ENCODE assay signal across 13 mouse cellular contexts in the genomic region with DNA sequence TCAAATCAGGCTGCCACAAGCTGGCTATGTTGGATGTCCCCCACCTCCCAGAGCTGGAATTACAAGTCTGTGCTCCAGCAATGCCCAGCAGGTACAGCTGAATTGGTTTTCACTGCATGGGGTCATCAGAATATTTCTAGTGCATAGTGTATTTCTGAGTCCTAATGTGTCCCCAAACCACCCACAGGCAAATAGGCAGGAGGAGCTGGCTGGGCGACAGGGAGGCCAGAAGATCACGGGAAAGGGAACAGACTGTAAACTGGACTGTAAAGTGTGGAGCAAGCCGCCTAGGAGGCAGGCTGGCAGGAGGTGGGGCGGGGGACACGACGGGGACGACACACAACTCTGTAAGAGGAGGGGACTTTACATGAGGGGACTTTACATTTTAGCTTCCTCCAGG. TPM values are rescaled to one million over a fixed set of nuclear protein-coding genes. Genes with fewer than 3 reads are reported as not detected.
DNase-seq lines count a peak whose midpoint lies in the region; ATAC-seq lines count a peak whose summit lies in the region.
"Had no signal": no experiment of that assay in that cellular context is flagged by ENCODE, and none has a peak within 500 bp of the region (broad histone marks: within the 10 kb centered on the region; RNA-seq: fewer than 3 reads in every experiment).

No protein-coding gene starts in this region.

- intact Hi-C loops in heart, postnatal 14 days (cut with DNase I), result no loop called here

- peaks cover 78% of the 10 kb centered on the region for H3K27me3 ChIP-seq in megakaryocyte, embryonic 14.5 days (replicated peaks)
- H3K27me3 ChIP-seq: limb, embryonic 15.5 days had no signal

- peaks cover 23% of the 10 kb centered on the region for H3K9me3 ChIP-seq in megakaryocyte, embryonic 14.5 days
- H3K9me3 ChIP-seq: limb, embryonic 15.5 days had no signal

- no peak for ATAC-seq in megakaryocyte, adult 5-6 weeks (ENCODE audit: poor library complexity, severe bottlenecking)
- ATAC-seq: inflammation-experienced regulatory T-cells, adult 6 months had no signal

- no peaks in the 10 kb centered on the region for H3K36me3 ChIP-seq in megakaryocyte, embryonic 14.5 days (replicated peaks; ENCODE audit: low read length)
- H3K36me3 ChIP-seq: limb, embryonic 15.5 days had no signal

- peak; percentile 85 for DNase-seq in heart, adult 11 months
- DNase-seq in heart, postnatal 14 days, result no peak
- DNase-seq in adipocyte (ENCODE audit: low spot score), result peak; percentile 59
- peak; percentile 44 for DNase-seq in thymus, postnatal 14 days
- no peak for DNase-seq in right cerebral cortex, postnatal 4 days
- DNase-seq: cerebellum, adult 11-12 months; lung, adult 18-20 months had no signal

- peaks cover 18% of the 10 kb centered on the region for H3K4me1 ChIP-seq in megakaryocyte, embryonic 14.5 days

- H3K4me3 ChIP-seq in megakaryocyte, embryonic 14.5 days (replicated peaks), result peak overlapping the region; percentile 50
- H3K4me3 ChIP-seq: layer of hippocampus, adult 2 months; limb, embryonic 15.5 days had no signal

RNA-seq across cellular contexts. Expression of a gene that starts 8.4 kb away (rescaled TPM):
- 1 to 10 TPM; 8.0 to 8.8 TPM for total RNA-seq in heart, postnatal 14 days (2021)
- polyA plus RNA-seq in megakaryocyte, embryonic 14.5 days (2012; ENCODE audit: insufficient read depth, low replicate concordance), result 0.46 TPM in 1 of 2 replicates, not detected in the other
- 0.04 TPM in 1 of 2 replicates, not detected in the other for total RNA-seq in megakaryocyte, adult 5-6 weeks (2015)
- total RNA-seq in megakaryocyte, adult 5-6 weeks (2017), result 0.11 TPM in 1 of 2 replicates, not detected in the other
- total RNA-seq: common myeloid progenitor, adult 5-6 weeks had no signal

RNA-seq across cellular contexts. Expression of a gene that starts 12.3 kb away (rescaled TPM):
- total RNA-seq in heart, postnatal 14 days (2021), result 100 to 1,000 TPM; 199 to 209 TPM
- 2.1 and 9.3 TPM in 2 replicates for polyA plus RNA-seq in megakaryocyte, embryonic 14.5 days (2012; ENCODE audit: insufficient read depth, low replicate concordance)
- total RNA-seq in megakaryocyte, adult 5-6 weeks (2015), result 0.31 and 0.71 TPM in 2 replicates
- 0.99 and 1.1 TPM in 2 replicates for total RNA-seq in megakaryocyte, adult 5-6 weeks (2017)

RNA-seq across cellular contexts. Expression of a gene that starts 40.5 kb away (rescaled TPM):
- total RNA-seq in heart, postnatal 14 days (2021), result 10 to 100 TPM; 51.0 to 53.9 TPM
- 49.7 and 71.3 TPM in 2 replicates for polyA plus RNA-seq in megakaryocyte, embryonic 14.5 days (2012; ENCODE audit: insufficient read depth, low replicate concordance)
- 20.2 and 23.4 TPM in 2 replicates for total RNA-seq in megakaryocyte, adult 5-6 weeks (2015)
- total RNA-seq in megakaryocyte, adult 5-6 weeks (2017), result 84.3 and 106 TPM in 2 replicates

RNA-seq across cellular contexts. Expression of a gene that starts 51.4 kb away (rescaled TPM):
- under 1 TPM; 0.88 to 0.93 TPM for total RNA-seq in heart, postnatal 14 days (2021)
- not detected in 2 replicates for polyA plus RNA-seq in megakaryocyte, embryonic 14.5 days (2012; ENCODE audit: insufficient read depth, low replicate concordance)
- total RNA-seq in megakaryocyte, adult 5-6 weeks (2015), result 0.46 TPM in 1 of 2 replicates, not detected in the other
- not detected in 2 replicates for total RNA-seq in megakaryocyte, adult 5-6 weeks (2017)
- total RNA-seq: common myeloid progenitor, adult 5-6 weeks; layer of hippocampus, adult 2 months had no signal
- polyA plus RNA-seq: inflammation-experienced regulatory T-cells, adult 6 months; limb, embryonic 15.5 days had no signal

RNA-seq across cellular contexts. Expression of a gene that starts 51.5 kb away (rescaled TPM):
- total RNA-seq in heart, postnatal 14 days (2021), result 10 to 100 TPM; 32.8 to 42.6 TPM
- 1.4 and 5.1 TPM in 2 replicates for polyA plus RNA-seq in megakaryocyte, embryonic 14.5 days (2012; ENCODE audit: insufficient read depth, low replicate concordance)
- total RNA-seq in megakaryocyte, adult 5-6 weeks (2015), result 33.0 and 38.7 TPM in 2 replicates
- total RNA-seq in megakaryocyte, adult 5-6 weeks (2017), result 41.3 and 43.5 TPM in 2 replicates

Comparison
In these comparisons a context has a peak if more than half of its experiments do, and no peak if none do; other contexts are left out.
1. DNase-seq: peak in heart, adult 11 months (single experiment), adipocyte (single experiment) and thymus, postnatal 14 days (single experiment); none in heart, postnatal 14 days (0 of 2) and right cerebral cortex, postnatal 4 days (single experiment).
2. RNA of a gene that starts 8.4 kb away (total RNA-seq): 8.0 to 8.8 TPM in heart, postnatal 14 days; 0.04 to 0.11 TPM in megakaryocyte, adult 5-6 weeks; every median in the first group is over 4 times any median in the second.
3. RNA of a gene that starts 12.3 kb away (total RNA-seq): 199 to 209 TPM in heart, postnatal 14 days; 0.31 to 1.1 TPM in megakaryocyte, adult 5-6 weeks; every median in the first group is over 10 times any median in the second.